Mouse (Mus musculus) Patski (cell line): ENCODE results near the gene Pald1. TPM values are rescaled to one million over a fixed set of nuclear protein-coding genes. Genes with fewer than 3 reads are reported as not detected.

Experiments used
- ATAC-seq: fragments of 100-300 bp; one replicate; pipeline ENCODE4 v1.8.0; 2021
- CTCF ChIA-PET: fragments of 350-600 bp; sonication (Branson Sonifier 250); formaldehyde crosslinking; loops from one replicate; lab custom pipeline; 2022; ENCODE audit warnings: inconsistent platforms; lab: Charles Lee
- POLR2A ChIA-PET: fragments of 350-600 bp; sonication (Branson Sonifier 250); formaldehyde crosslinking; loops from one replicate; lab custom pipeline; 2022; ENCODE audit warnings: antibody characterized with exemption, inconsistent platforms; lab: Charles Lee
- DNase-seq: peaks from one replicate; pipeline ENCODE4 v3.0.0-alpha.2; 2011; ENCODE audit warnings: low read depth, low spot score
- H3K27me3 ChIP-seq: fragments of 371-371 bp; one replicate; pipeline ENCODE4 v1.5.1; 2021
- CTCF ChIP-seq: fragments of 100-300 bp; IDR thresholded peaks from one replicate; pipeline ENCODE4 v1.5.1; 2021
- in situ Hi-C: fragments of 300-500 bp; cut with MboI; formaldehyde crosslinking; loops from 3 replicates; pipeline ENCODE4 v1.11.1; 2018; ENCODE audit warnings: low pct_unique_long_range_greater_than_20kb, mixed read lengths
- polyA plus RNA-seq: library from polyadenylated mRNA; unstranded; gene quantifications from one replicate; pipeline ENCODE4 v1.2.3, GENCODE M21; 2021

The Pald1 gene
- 14.5 TPM for polyA plus RNA-seq

DNA sequence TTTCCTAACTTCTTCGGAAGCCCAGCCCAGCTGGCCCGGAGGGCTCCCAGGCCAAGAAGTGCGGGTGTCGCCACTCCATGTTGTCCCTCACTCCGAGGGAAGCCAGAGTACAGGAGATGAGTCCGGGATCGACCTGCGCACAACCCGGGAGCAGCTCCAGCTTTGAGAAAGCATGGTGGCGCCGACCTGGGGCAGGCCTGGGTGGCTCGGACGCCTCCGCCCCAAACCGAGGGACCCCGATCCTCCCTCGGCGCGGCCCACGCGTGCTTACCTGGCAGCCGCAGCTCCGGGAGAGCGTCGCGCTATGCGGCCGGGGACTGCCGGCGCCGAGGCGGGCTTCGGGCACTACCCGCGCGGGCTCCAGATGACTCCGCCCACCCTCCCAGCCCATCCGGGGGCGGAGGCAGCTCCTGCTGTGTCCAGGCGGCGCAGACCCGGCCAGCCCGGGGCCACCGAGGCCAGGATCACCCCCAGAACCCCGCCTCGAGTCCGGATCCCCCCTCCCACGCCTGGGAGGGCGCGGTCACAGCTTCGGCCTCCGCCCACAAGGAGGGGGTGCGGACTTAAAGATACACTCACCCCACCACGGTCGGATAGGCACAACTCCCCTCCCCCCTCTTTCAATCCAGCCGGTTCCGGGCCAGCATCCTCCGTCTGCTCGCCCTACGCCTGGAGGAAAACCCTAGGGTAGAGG, at the start of gene Pald1:
Pald1 (minus strand) TSS at position 510 of the 694 bp plus-strand sequence.
- ATAC-seq (peak; percentile 83), DNase-seq (peak; percentile 37)
- ChIA-PET POLR2A (interaction anchor here (0.6 to 1.4 kb wide), 3 partner anchors 10 to 214 kb away, joined by 3 read pairs; no protein-coding TSS in a partner anchor), CTCF (no interaction called here)
- in situ Hi-C loops: no loop called here
- no peaks in the 10 kb centered on the region for H3K27me3 ChIP-seq
- no peak for TF ChIP-seq CTCF

- in situ Hi-C loops: no loop called here
- ChIA-PET POLR2A (no interaction called here), CTCF (no interaction called here)
- ATAC-seq: no peak
- DNase-seq: no peak
- TF ChIP-seq CTCF: no peak
- H3K27me3 ChIP-seq: no peaks in the 10 kb centered on the region
These were observed 48.0 kb upstream of the Pald1 start for GRCm38 (mm10) chr10:61431375-61431774.

DNA sequence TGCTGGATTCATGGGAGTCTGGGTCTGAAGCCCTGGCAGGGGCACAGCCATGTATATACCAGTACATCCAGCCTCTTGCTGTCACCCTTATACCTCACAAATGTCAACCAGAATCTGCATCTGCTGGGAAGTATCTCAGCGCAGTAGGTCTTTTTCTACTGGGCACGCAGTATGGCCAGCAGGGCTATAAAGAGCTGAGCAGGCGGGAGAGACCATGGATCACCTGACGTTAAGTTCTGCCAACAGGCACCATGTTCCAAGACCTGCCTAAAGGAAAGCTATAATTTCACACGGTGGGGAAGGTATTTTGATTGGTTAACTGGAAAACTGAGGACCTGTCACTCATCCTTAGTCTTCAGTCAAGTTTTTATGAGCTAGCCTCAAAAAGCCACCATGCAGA, 45.7 kb upstream of the Pald1 start:
- in situ Hi-C loops: no loop called here
- ATAC-seq (no peak), DNase-seq (no peak)
- H3K27me3 ChIP-seq: no peaks in the 10 kb centered on the region
- no peak for TF ChIP-seq CTCF
- POLR2A ChIA-PET: no interaction called here
- CTCF ChIA-PET: interaction anchor here (1.1 kb wide), 2 partner anchors 10 to 254 kb away, joined by 3 read pairs; no protein-coding TSS in a partner anchor

DNA sequence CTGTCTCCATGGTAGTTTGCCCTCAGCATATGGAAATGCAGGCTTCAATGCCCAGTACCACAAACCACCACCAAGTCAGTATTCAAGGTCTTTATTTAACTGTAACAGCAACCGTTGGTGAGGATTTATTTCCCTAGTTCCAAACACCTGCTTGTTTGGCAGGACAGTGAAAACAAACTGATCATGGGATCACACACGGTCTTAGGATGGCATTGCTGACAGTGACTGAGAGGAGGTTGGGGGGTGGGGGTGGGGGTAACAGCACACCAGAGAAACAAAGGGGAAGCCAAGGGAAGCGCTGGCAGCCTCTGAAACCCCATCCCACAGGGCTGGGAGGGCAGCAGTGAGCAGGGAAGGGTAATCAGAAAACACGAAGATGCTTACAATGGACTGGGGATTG, 45.1 kb upstream of the Pald1 start:
- no peaks in the 10 kb centered on the region for H3K27me3 ChIP-seq
- ATAC-seq (no peak), DNase-seq (no peak)
- CTCF ChIA-PET: interaction anchor here (1.1 kb wide), 1 partner anchor 10 kb away, joined by 3 read pairs; no protein-coding TSS in a partner anchor
- in situ Hi-C loops: no loop called here
- TF ChIP-seq CTCF: no peak
- POLR2A ChIA-PET: no interaction called here

- POLR2A ChIA-PET: no interaction called here
- no peak for ATAC-seq
- CTCF ChIA-PET: interaction anchor here (1.3 kb wide), 1 partner anchor 11 kb away, joined by 3 read pairs; no protein-coding TSS in a partner anchor
These were observed 44.6 kb upstream of the Pald1 start for GRCm38 (mm10) chr10:61427951-61428350.

GRCm38 (mm10) chr10:61426251-61426757, 43.0 kb upstream of the Pald1 start:
- ChIA-PET POLR2A (interaction anchor here (1.3 kb wide), 1 partner anchor 21 kb away, joined by 5 read pairs; no protein-coding TSS in a partner anchor), CTCF (no interaction called here)
- no peak for ATAC-seq
- TF ChIP-seq CTCF: no peak
- in situ Hi-C loops: no loop called here
- DNase-seq: no peak
- H3K27me3 ChIP-seq: no peaks in the 10 kb centered on the region

More at GRCm38 (mm10) chr10:61427951-61428350, 44.6 kb upstream of the Pald1 start:
- in situ Hi-C loops: no loop called here
- DNase-seq: no peak
- no peak for TF ChIP-seq CTCF
- no peaks in the 10 kb centered on the region for H3K27me3 ChIP-seq

DNA sequence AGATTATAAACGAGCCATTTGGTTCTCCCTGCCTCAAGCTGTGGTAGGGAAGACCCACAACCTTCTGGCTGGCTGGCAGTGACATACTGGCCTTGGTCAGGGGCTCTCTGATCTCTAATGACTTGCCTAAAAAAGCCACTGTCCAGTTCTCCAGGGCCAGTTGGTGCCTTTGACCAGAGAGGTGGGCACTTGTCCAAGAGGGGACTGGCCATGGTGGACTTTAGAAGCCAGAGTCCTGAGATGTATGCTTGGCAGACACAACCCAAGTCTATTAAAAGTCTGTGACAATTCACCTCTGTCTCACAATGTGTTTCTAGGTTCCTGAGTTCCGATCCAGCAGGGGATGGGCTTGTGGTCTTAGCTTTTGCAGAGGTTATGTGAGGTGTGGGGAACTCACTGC, 41.7 kb upstream of the Pald1 start:
- ATAC-seq (no peak), DNase-seq (no peak)
- in situ Hi-C loops: no loop called here
- no peaks in the 10 kb centered on the region for H3K27me3 ChIP-seq
- TF ChIP-seq CTCF: no peak
- POLR2A ChIA-PET: no interaction called here
- CTCF ChIA-PET: interaction anchor here (2.0 kb wide), 1 partner anchor 9 kb away, joined by 7 read pairs; no protein-coding TSS in a partner anchor

- no peak for ATAC-seq
- DNase-seq: no peak
These were observed 41.2 kb upstream of the Pald1 start for GRCm38 (mm10) chr10:61424500-61424899.

GRCm38 (mm10) chr10:61423289-61423688, 40.0 kb upstream of the Pald1 start:
- in situ Hi-C loops: no loop called here
- ChIA-PET POLR2A (no interaction called here), CTCF (no interaction called here)
- DNase-seq (no peak), ATAC-seq (no peak)
- no peak for TF ChIP-seq CTCF
- H3K27me3 ChIP-seq: peaks cover 3% of the 10 kb centered on the region

More at GRCm38 (mm10) chr10:61424500-61424899, 41.2 kb upstream of the Pald1 start:
- H3K27me3 ChIP-seq: no peaks in the 10 kb centered on the region
- TF ChIP-seq CTCF: no peak
- CTCF ChIA-PET: interaction anchor here (2.0 kb wide), 1 partner anchor 8 kb away, joined by 7 read pairs; no protein-coding TSS in a partner anchor
- in situ Hi-C loops: no loop called here
- POLR2A ChIA-PET: no interaction called here

GRCm38 (mm10) chr10:61422861-61423260, 39.5 kb upstream of the Pald1 start:
- DNase-seq (no peak), ATAC-seq (no peak)
- POLR2A ChIA-PET: no interaction called here
- TF ChIP-seq CTCF: no peak
- in situ Hi-C loops: no loop called here
- CTCF ChIA-PET: no interaction called here
- H3K27me3 ChIP-seq: peaks cover 5% of the 10 kb centered on the region

DNA sequence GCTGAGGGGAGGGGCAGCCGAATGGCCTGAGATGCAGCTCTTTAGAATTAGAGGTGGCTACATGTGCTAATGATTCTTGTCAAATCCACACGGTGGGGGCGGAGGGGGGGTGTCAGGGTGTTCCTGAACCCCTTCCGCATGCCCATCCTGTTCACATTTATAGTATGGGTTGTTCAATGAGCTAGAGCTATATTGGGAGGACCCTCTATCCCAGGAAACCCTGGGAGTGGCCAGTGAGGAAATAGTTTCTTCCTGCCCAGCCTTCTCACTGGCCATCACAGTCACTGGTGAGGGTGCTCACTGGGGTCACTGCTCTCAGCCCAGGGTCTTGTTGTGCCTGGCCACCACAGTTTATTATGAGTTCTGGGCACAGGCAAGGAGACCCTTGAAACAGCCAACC, 36.7 kb upstream of the Pald1 start:
- no peak for TF ChIP-seq CTCF
- H3K27me3 ChIP-seq: peaks cover 5% of the 10 kb centered on the region
- ChIA-PET POLR2A (interaction anchor here (0.6 kb wide), 2 partner anchors 18 to 40 kb away, joined by 3 read pairs; no protein-coding TSS in a partner anchor), CTCF (interaction anchor here (1.2 kb wide), 1 partner anchor 21 kb away, joined by 5 read pairs; no protein-coding TSS in a partner anchor)
- in situ Hi-C loops: no loop called here
- ATAC-seq: no peak
- DNase-seq: no peak
